Mouse (Mus musculus): ENCODE measurements at regions not wholly inside any gene's neighbourhood (a gene's known extent, or its start where the extent isn't known, plus 50 kb on each side); places are given as distances from the start of the nearest gene placed in this dataset.

DNA sequence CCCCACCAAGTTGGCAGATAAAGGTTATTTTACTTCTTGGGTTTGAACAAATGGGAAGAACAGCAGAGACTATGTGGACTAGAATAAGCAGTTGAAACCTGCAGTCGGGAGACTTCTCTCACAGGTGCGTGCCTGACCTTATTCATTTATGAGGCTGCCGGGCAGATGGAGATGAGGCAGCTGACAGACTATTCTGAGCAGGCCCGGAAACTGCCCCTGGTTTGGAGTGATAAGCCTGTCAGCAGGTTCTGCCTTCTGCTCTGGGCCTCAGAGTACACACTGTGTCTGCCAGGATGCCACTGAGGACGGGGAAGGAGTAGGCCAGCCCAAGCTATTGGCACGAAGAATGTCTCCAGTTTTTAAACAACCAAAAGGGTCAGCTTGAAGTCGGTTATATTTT is 144.4 kb downstream of the Med10 start:
- TF ChIP-seq CTCF (conservative IDR thresholded peaks at IDR 0.05 in 1 of 2, IDR thresholded peaks at IDR 0.05 in 1 of 2; ENCODE audit: low read depth in 2 of 2, low read length in 2 of 2), result no peak
- no peak for TF ChIP-seq ZMIZ1 (IDR thresholded peaks at IDR 0.05; ENCODE audit: low read depth, low read length)
- no peak for TF ChIP-seq USF2 (conservative IDR thresholded peaks at IDR 0.05; ENCODE audit: low read depth, low read length)
- TF ChIP-seq BHLHE40 (IDR thresholded peaks at IDR 0.05; ENCODE audit: low read depth, low read length), result no peak
- no peak for TF ChIP-seq GABPA (IDR thresholded peaks at IDR 0.05; ENCODE audit: insufficient replicate concordance, low read depth, low read length)
- TF ChIP-seq MAZ (IDR thresholded peaks at IDR 0.05; ENCODE audit: low read depth, low read length), result no peak
- TF ChIP-seq SMC3 (IDR thresholded peaks at IDR 0.05; ENCODE audit: low read depth, low read length), result no peak
- no peak for TF ChIP-seq ZC3H11A (IDR thresholded peaks at IDR 0.05; ENCODE audit: low read depth, low read length)
- no peak for TF ChIP-seq EP300 (IDR thresholded peaks at IDR 0.05; ENCODE audit: low read length)
